Mouse (Mus musculus): ENCODE results near the gene Zfp936.
"Not testable (repeated sequence)": the region's sequence is repeated elsewhere in the genome, so short reads cannot be mapped to it uniquely, and the experiment has no call there.

Gene Zfp936

GRCm38 (mm10) chr7:43113929-43114328 is at the start of gene Zfp936:
Gene Zfp936, plus strand, starts transcription at chr7:43114229.
- not testable (repeated sequence) for DNase-seq (ENCODE audit: low spot score in 2 of 2)

GRCm38 (mm10) chr7:43077831-43078230 is 36.2 kb upstream of the Zfp936 start:
- no peak for DNase-seq (ENCODE audit: low spot score in 2 of 2)

- not testable (repeated sequence) for DNase-seq (ENCODE audit: low spot score in 2 of 2)
Measured at GRCm38 (mm10) chr7:43128691-43129090, 14.7 kb downstream of the Zfp936 start.

DNA sequence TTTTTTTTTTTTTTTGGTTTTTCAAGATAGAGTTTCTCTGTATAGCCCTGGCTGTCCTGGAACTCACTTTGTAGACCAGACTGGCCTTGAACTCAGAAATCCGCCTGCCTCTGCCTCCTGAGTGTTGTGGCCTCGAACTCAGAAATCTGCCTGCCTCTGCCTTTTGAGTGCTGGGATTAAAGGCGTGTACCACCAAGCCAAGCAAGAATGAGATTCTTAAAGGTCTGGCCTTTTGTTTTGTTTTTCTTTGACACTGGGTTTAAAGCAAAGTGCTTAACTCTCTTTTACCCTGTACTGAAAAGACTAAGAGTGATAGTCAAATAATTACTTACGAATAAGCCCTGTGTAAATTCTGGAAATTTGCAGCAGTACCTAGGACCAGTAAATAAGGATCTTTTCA is 50.1 kb downstream of the Zfp936 start:
- not testable (repeated sequence) for DNase-seq (ENCODE audit: low spot score in 2 of 2)

DNA sequence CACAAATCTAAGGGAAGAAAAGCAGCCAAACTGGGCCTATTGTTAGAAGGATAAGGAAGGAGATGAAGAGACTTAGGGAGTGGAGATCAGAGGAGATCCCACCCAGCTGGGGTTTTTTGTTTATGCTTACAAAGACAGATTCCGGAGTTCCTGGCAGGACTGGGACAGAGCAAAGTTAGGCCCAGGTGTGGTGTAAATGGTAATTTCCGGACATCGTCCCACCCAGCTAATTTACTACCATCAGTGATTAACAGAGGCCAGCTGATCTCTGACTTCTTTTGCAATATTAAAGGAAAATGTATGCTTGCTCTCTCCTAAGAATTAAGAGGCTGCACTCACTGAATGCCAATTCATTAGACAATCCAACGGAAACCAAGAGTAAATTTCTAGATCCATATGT is 53.1 kb downstream of the Zfp936 start:
- DNase-seq (ENCODE audit: low spot score in 2 of 2), result not testable (repeated sequence)

DNA sequence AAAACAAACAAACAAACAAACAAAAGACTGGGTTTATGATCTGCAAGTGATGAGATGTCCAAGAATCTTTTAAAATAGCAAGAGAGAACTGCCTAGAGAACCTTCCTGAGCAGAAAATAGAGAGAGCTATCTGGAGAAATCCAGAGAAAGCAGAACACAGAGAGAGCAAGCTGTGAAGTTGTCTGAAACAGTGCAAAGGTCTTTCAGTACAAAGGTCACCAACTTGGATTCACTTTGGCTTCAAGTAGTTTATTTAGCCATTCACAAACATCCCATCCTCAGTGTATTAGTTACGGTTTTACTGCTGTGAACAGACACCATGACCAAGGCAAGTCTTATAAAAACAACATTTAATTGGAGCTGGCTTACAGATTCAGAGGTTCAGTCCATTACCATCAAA is 53.8 kb downstream of the Zfp936 start:
- not testable (repeated sequence) for DNase-seq (ENCODE audit: low spot score in 2 of 2)

GRCm38 (mm10) chr7:43168212-43168611 is 54.2 kb downstream of the Zfp936 start:
- not testable (repeated sequence) for DNase-seq (ENCODE audit: low spot score in 2 of 2)

- no peak for DNase-seq (ENCODE audit: low spot score in 2 of 2)
Measured at GRCm38 (mm10) chr7:43177003-43177702, 63.1 kb downstream of the Zfp936 start.

GRCm38 (mm10) chr7:43213781-43214180 is 99.8 kb downstream of the Zfp936 start:
- DNase-seq (ENCODE audit: low spot score in 2 of 2), result not testable (repeated sequence)
